Mouse (Mus musculus) liver, embryonic 18 days (tissue): ENCODE data around the gene Kcnq2. TPM values are rescaled to one million over a fixed set of nuclear protein-coding genes. Genes with fewer than 3 reads are reported as not detected.

Experiments used
- polyA plus RNA-seq: library from polyadenylated mRNA; depleted of rRNA; stranded (reverse); fragments of >200 nt; gene quantifications from 2 replicates; pipeline ENCODE4 v1.2.3, GENCODE M21; 2012; rRNA removed

The Kcnq2 gene
- polyA plus RNA-seq, result 0.01 and 0.02 TPM in 2 replicates

GRCm38 (mm10) chr2:181134591-181135445 lies at the start of gene Kcnq2:
Kcnq2 (minus strand) TSS chr2:181135300.

GRCm38 (mm10) chr2:181156248-181157121 lies 21.4 kb upstream of the Kcnq2 start, which contains the start of gene Eef1a2:
Eef1a2 (minus strand) TSS chr2:181157014.

GRCm38 (mm10) chr2:181043437-181043836 lies 91.7 kb downstream of the Kcnq2 start, which contains the start of gene Chrna4:
Chrna4 (minus strand) TSS chr2:181043546.

Other genes starting within 250 kb of the Kcnq2 start
- gene Ythdf1, start 214.4 kb downstream of the Kcnq2 start, polyA plus RNA-seq, result 16.6 and 17.1 TPM in 2 replicates
- not detected in 2 replicates for gene Birc7, start 206.3 kb downstream of the Kcnq2 start, polyA plus RNA-seq
- gene Nkain4, start 180.6 kb downstream of the Kcnq2 start, polyA plus RNA-seq, result 2.0 and 2.2 TPM in 2 replicates
- gene Arfgap1, start 168.1 kb downstream of the Kcnq2 start, polyA plus RNA-seq, result 22.9 and 24.8 TPM in 2 replicates
- 0.37 and 0.58 TPM in 2 replicates for gene Col20a1, start 148.8 kb downstream of the Kcnq2 start, polyA plus RNA-seq
- gene Chrna4, start 91.8 kb downstream of the Kcnq2 start, polyA plus RNA-seq, result 1.4 and 5.0 TPM in 2 replicates
- gene Eef1a2, start 21.7 kb upstream of the Kcnq2 start, polyA plus RNA-seq, result 0.01 TPM in 1 of 2 replicates, not detected in the other
- 55.6 and 57.3 TPM in 2 replicates for gene Ppdpf, start 51.9 kb upstream of the Kcnq2 start, polyA plus RNA-seq
- 0.23 TPM in 2 replicates for gene Ptk6, start 67.5 kb upstream of the Kcnq2 start, polyA plus RNA-seq
- gene Srms, start 77.9 kb upstream of the Kcnq2 start, polyA plus RNA-seq, result 0.46 and 0.74 TPM in 2 replicates
- 0.08 and 0.10 TPM in 2 replicates for gene Fndc11, start 84.7 kb upstream of the Kcnq2 start, polyA plus RNA-seq
- gene Helz2, start 106.7 kb upstream of the Kcnq2 start, polyA plus RNA-seq, result 17.9 and 19.5 TPM in 2 replicates
- 10.0 and 10.9 TPM in 2 replicates for gene Gmeb2, start 152.7 kb upstream of the Kcnq2 start, polyA plus RNA-seq
- 0.02 and 0.05 TPM in 2 replicates for gene Stmn3, start 179.2 kb upstream of the Kcnq2 start, polyA plus RNA-seq
- gene Rtel1, start 184.4 kb upstream of the Kcnq2 start, polyA plus RNA-seq, result 22.6 and 25.0 TPM in 2 replicates
- gene Zgpat, start 229.6 kb upstream of the Kcnq2 start, polyA plus RNA-seq, result 9.7 and 10.8 TPM in 2 replicates
- 18.3 and 21.0 TPM in 2 replicates for gene Arfrp1, start 230.1 kb upstream of the Kcnq2 start, polyA plus RNA-seq
- gene Lime1, start 244.8 kb upstream of the Kcnq2 start, polyA plus RNA-seq, result 10.6 and 12.7 TPM in 2 replicates